Mouse (Mus musculus) bone marrow macrophage, adult 2 months (primary cell): ENCODE data around the gene Aaed1.

Source experiments
- CTCF ChIP-seq: IDR thresholded peaks from 2 replicates; pipeline ENCODE4 v1.5.1; 2012; ENCODE audit warnings: low read depth, mild to moderate bottlenecking, low read length, moderate library complexity
- POLR2A ChIP-seq: IDR thresholded peaks from 2 replicates; pipeline ENCODE4 v1.6.1; 2012; ENCODE audit warnings: mild to moderate bottlenecking, low read depth, low read length, borderline replicate concordance

DNA sequence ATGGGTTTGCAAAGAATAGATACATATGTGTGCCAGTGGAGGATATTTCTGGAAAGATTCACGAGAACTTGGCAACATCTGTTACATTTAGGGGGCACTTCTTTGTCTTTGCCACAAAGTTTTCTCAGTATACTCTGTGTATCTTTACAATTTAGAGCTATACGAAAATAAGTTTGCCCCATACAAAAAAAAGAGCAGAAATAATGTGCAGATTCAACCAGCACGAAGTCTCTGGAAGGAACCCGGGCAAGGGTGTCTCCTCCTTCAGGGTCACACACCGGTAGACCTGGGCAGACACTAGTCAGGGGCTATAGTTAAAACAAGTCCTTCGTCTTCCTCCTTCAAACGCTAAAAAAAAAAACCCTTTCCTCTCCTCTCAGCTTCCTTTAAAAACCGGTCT is 39.2 kb downstream of the Aaed1 start:
- TF ChIP-seq CTCF: no peak
- no peak for TF ChIP-seq POLR2A
